Mouse (Mus musculus): ENCODE data around the gene Gm12830. TPM values are rescaled to one million over a fixed set of nuclear protein-coding genes. Genes with fewer than 3 reads are reported as not detected.

The Gm12830 gene
- polyA plus RNA-seq, 1 experiment from 2014 or later, result not detected

DNA sequence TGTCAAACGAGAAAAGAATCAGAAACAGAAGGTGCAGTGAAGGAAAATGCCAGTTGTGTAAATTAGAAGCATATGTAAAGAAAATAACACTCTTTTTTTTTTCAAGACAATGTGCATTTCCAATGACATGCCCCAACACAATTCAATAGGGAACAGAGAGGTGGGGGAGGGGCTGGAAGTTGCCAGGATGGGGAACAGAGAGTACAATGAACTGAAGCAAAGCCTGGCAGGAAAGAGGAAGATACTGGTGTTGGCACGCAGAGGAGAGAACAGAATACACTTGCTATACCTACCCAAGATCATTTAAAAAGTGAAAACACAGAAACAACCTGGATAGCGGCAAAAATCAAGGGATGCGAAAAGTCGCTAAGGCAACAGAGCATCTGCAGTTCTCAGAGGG is 41.6 kb downstream of the Gm12830 start:
- peaks cover 11% of the 10 kb centered on the region; the same call in 1 of the 2 replicates for H3K4me1 ChIP-seq
- no peak for DNase-seq (ENCODE audit: low spot score)
- no peaks in the 10 kb centered on the region for H3K9me3 ChIP-seq (replicated peaks)
- peaks cover 79% of the 10 kb centered on the region for H3K27me3 ChIP-seq (ENCODE audit: low read depth, poor library complexity, severe bottlenecking)
- H3K27ac ChIP-seq, result no peak overlapping the region
- no peaks in the 10 kb centered on the region for H3K36me3 ChIP-seq
- 70% methylated on average over 5 of the region's 5 CpGs for WGBS
- H3K4me3 ChIP-seq, result no peak overlapping the region

DNA sequence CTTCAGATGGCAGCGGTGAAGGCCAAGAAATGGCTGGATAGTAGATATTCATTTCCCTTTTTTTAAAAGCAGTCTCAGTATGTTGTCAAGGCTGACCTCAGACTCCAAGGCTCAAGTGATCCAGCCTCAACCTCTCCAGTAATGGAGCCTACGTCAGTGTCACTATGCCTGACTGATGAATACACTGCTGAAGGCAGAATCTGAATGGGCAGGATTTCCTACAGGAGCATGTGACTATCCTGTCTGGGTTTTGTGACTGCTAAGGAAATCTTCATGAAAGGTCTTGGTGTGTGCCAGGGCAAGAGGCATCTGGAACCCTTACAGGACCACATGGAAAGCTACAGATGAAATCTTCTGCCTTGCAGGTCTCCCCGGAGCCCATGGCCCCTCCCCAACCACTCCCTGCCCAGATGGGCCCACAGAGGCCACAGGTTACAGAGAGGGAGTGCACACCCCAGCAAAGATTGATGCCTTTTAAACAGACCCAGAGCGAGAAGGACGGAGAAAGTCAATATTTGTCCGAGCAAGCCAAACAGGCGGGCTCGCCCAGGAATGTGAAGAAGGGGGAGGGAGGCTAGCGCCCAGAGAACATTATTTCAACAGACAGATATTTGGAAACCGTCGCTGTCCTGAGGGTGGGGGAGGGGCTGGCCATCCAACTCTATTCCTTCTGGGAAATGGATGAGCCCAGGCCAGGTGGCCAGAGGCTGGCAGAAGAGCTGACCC is 48.4 kb downstream of the Gm12830 start:
- no peak overlapping the region; the same call in 1 of the 2 replicates for H3K27ac ChIP-seq
- H3K36me3 ChIP-seq, result no peaks in the 10 kb centered on the region
- H3K4me1 ChIP-seq, result peaks cover 7% of the 10 kb centered on the region; the same call in 1 of the 2 replicates
- no peaks in the 10 kb centered on the region for H3K9me3 ChIP-seq (replicated peaks)
- WGBS, result 45% methylated on average over 11 of the region's 11 CpGs
- no peak for DNase-seq (ENCODE audit: low spot score)
- no peak overlapping the region for H3K4me3 ChIP-seq
- H3K27me3 ChIP-seq (ENCODE audit: low read depth, poor library complexity, severe bottlenecking), result peaks cover 67% of the 10 kb centered on the region

- H3K36me3 ChIP-seq, result no peaks in the 10 kb centered on the region
- no peak overlapping the region for H3K27ac ChIP-seq
- WGBS, result 28% methylated on average over 8 of the region's 8 CpGs
- no peak overlapping the region for H3K4me3 ChIP-seq
- DNase-seq (ENCODE audit: low spot score), result no peak
- H3K4me1 ChIP-seq, result peaks cover 9% of the 10 kb centered on the region
- peaks cover 76% of the 10 kb centered on the region for H3K27me3 ChIP-seq (ENCODE audit: low read depth, poor library complexity, severe bottlenecking)
- no peaks in the 10 kb centered on the region for H3K9me3 ChIP-seq (replicated peaks)
These were observed 55.0 kb downstream of the Gm12830 start for GRCm38 (mm10) chr4:114876441-114876972.

DNA sequence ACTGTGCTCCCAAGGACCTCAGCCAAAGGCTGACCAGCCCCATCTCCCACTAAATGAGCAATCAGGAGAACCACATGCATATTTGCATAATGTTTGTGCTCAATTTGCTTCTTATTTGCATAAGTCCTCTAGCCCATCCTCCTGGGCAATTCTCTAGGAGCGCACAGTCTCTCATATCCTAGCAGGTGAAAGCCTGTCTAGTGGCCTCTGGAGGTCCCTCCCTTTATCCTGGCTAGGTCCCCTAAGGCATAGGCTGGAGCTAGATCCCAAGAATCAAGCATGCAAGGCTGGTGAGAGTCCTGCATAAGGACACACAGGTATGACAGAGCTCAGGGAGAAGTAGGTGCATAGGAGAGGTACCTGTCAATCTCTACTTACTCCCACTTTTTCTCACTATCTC is 60.7 kb downstream of the Gm12830 start:
- Histone ChIP-seq H3K9me3 (replicated peaks) (no peaks in the 10 kb centered on the region), H3K4me1 (no peaks in the 10 kb centered on the region; the same call in 1 of the 2 replicates), H3K4me3 (no peak overlapping the region), H3K36me3 (no peaks in the 10 kb centered on the region), H3K27ac (no peak overlapping the region), H3K27me3 (ENCODE audit: low read depth, poor library complexity, severe bottlenecking) (peaks cover 87% of the 10 kb centered on the region)
- 95% methylated on average over 1 of the region's 1 CpGs for WGBS
- DNase-seq (ENCODE audit: low spot score), result no peak

GRCm38 (mm10) chr4:114897853-114898252 is 76.3 kb downstream of the Gm12830 start:
- H3K27ac ChIP-seq, result no peak overlapping the region
- no peak for DNase-seq (ENCODE audit: low spot score)
- no peak overlapping the region for H3K4me3 ChIP-seq
- peaks cover 13% of the 10 kb centered on the region for H3K4me1 ChIP-seq
- no peaks in the 10 kb centered on the region for H3K36me3 ChIP-seq
- H3K27me3 ChIP-seq (ENCODE audit: low read depth, poor library complexity, severe bottlenecking), result peaks cover 99% of the 10 kb centered on the region
- no peaks in the 10 kb centered on the region for H3K9me3 ChIP-seq (replicated peaks)
- 13% methylated on average over 4 of the region's 4 CpGs for WGBS

- Histone ChIP-seq H3K27me3 (ENCODE audit: low read depth, poor library complexity, severe bottlenecking) (peaks cover 100% of the 10 kb centered on the region), H3K36me3 (no peaks in the 10 kb centered on the region), H3K9me3 (replicated peaks) (no peaks in the 10 kb centered on the region), H3K4me3 (no peak overlapping the region), H3K4me1 (peaks cover 20% of the 10 kb centered on the region), H3K27ac (no peak overlapping the region)
- 3% methylated on average over 3 of the region's 3 CpGs for WGBS
- DNase-seq (ENCODE audit: low spot score), result no peak
These were observed 78.4 kb downstream of the Gm12830 start for GRCm38 (mm10) chr4:114899885-114900284.

GRCm38 (mm10) chr4:114900866-114901642 is 79.5 kb downstream of the Gm12830 start:
- WGBS, result 1% methylated on average over 33 of the region's 33 CpGs
- H3K4me3 ChIP-seq, result peak overlapping the region; percentile 39; the same call in 1 of the 2 replicates
- peaks cover 20% of the 10 kb centered on the region for H3K4me1 ChIP-seq
- no peaks in the 10 kb centered on the region for H3K9me3 ChIP-seq (replicated peaks)
- peak; percentile 58 for DNase-seq (ENCODE audit: low spot score)
- H3K27me3 ChIP-seq (ENCODE audit: low read depth, poor library complexity, severe bottlenecking), result peaks cover 100% of the 10 kb centered on the region
- H3K27ac ChIP-seq, result no peak overlapping the region
- no peaks in the 10 kb centered on the region for H3K36me3 ChIP-seq

GRCm38 (mm10) chr4:114901643-114902351 is 80.3 kb downstream of the Gm12830 start:
- no peak overlapping the region; the same call in 1 of the 2 replicates for H3K27ac ChIP-seq
- DNase-seq (ENCODE audit: low spot score), result peak; percentile 72
- 1% methylated on average over 42 of the region's 42 CpGs for WGBS
- peaks cover 20% of the 10 kb centered on the region for H3K4me1 ChIP-seq
- peak overlapping the region; percentile 39 for H3K4me3 ChIP-seq
- H3K9me3 ChIP-seq (replicated peaks), result no peaks in the 10 kb centered on the region
- peaks cover 100% of the 10 kb centered on the region for H3K27me3 ChIP-seq (ENCODE audit: low read depth, poor library complexity, severe bottlenecking)
- no peaks in the 10 kb centered on the region for H3K36me3 ChIP-seq

GRCm38 (mm10) chr4:114902641-114903421 is 81.3 kb downstream of the Gm12830 start:
- no peaks in the 10 kb centered on the region for H3K9me3 ChIP-seq (replicated peaks)
- H3K27ac ChIP-seq, result no peak overlapping the region
- H3K4me3 ChIP-seq, result peak overlapping the region; percentile 39
- WGBS, result under 1% methylated on average over 39 of the region's 39 CpGs
- H3K27me3 ChIP-seq (ENCODE audit: low read depth, poor library complexity, severe bottlenecking), result peaks cover 100% of the 10 kb centered on the region
- H3K36me3 ChIP-seq, result no peaks in the 10 kb centered on the region
- peak; percentile 66 for DNase-seq (ENCODE audit: low spot score)
- H3K4me1 ChIP-seq, result peaks cover 28% of the 10 kb centered on the region

- H3K9me3 ChIP-seq (replicated peaks), result no peaks in the 10 kb centered on the region
- H3K4me3 ChIP-seq, result no peak overlapping the region
- H3K36me3 ChIP-seq, result no peaks in the 10 kb centered on the region
- H3K4me1 ChIP-seq, result peaks cover 32% of the 10 kb centered on the region
- no peak overlapping the region for H3K27ac ChIP-seq
- peaks cover 100% of the 10 kb centered on the region for H3K27me3 ChIP-seq (ENCODE audit: low read depth, poor library complexity, severe bottlenecking)
- no peak for DNase-seq (ENCODE audit: low spot score)
- under 1% methylated on average over 11 of the region's 11 CpGs for WGBS
These were observed 81.9 kb downstream of the Gm12830 start for GRCm38 (mm10) chr4:114903422-114903782.

GRCm38 (mm10) chr4:114905501-114905900 is 84.0 kb downstream of the Gm12830 start:
- no peak overlapping the region for H3K27ac ChIP-seq
- H3K9me3 ChIP-seq (replicated peaks), result no peaks in the 10 kb centered on the region
- peaks cover 100% of the 10 kb centered on the region for H3K27me3 ChIP-seq (ENCODE audit: low read depth, poor library complexity, severe bottlenecking)
- no peaks in the 10 kb centered on the region for H3K36me3 ChIP-seq
- no peak for DNase-seq (ENCODE audit: low spot score)
- 46% methylated on average over 3 of the region's 3 CpGs for WGBS
- peaks cover 43% of the 10 kb centered on the region for H3K4me1 ChIP-seq
- no peak overlapping the region for H3K4me3 ChIP-seq

All from limb, embryonic 10.5 days (tissue).